15 mouse cellular contexts compared by ENCODE assay signal in the genomic region with DNA sequence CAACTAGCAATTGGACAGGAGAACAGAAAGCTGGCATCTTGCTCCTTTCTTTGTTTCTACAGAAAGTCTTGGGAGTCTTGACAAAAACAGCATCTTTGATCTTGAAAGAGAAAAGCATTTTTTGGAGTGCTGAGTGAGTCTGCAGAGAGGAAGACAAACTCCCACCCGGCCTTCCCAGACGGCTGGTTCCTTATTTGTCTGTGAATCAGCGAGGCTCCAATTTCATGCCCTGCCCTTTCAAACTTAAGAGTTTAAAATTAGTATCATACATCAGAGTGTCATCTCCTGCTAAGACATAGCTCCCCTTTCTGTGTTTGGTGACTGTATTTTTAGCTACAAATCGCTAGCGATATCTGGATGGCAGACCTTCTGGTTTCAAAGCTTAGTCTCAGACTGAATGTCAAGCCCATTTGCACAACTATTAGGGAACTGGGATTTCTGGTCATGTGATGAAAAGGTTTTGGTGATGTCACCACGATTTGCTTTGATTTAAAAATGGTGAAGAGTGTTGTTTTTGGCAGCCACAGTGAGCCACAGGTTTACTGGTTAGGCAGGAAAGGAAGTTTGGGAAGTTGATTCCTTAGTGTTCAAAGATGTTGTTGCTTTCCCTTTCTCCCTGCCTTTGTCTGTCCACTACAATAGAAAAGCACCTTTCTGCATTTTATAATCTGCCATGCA. TPM values are rescaled to one million over a fixed set of nuclear protein-coding genes. Genes with fewer than 3 reads are reported as not detected.
DNase-seq lines count a peak whose midpoint lies in the region; ATAC-seq and TF ChIP-seq lines count a peak whose summit lies in the region.
"Had no signal": no experiment of that assay in that cellular context is flagged by ENCODE, and none has a peak within 500 bp of the region (broad histone marks: within the 10 kb centered on the region; RNA-seq: fewer than 3 reads in every experiment).

No protein-coding gene starts in this region.

- no peak for TF ChIP-seq CTCF in C2C12 (IDR thresholded peaks at IDR 0.05; ENCODE audit: control insufficient read depth, insufficient read depth, insufficient read length)
- no peak for TF ChIP-seq CTCF in hindbrain, postnatal 0 days (IDR thresholded peaks at IDR 0.05; ENCODE audit: low read depth)

- no peaks in the 10 kb centered on the region for H3K79me2 ChIP-seq in C2C12 (ENCODE audit: control insufficient read depth, insufficient read depth)

- no peaks in the 10 kb centered on the region for H3K27me3 ChIP-seq in heart, embryonic 11.5 days (ENCODE audit: control insufficient read depth, insufficient read depth, low read length)
- H3K27me3 ChIP-seq in C2C12 (ENCODE audit: control insufficient read depth, insufficient read depth, insufficient read length) = no peaks in the 10 kb centered on the region
- no peaks in the 10 kb centered on the region for H3K27me3 ChIP-seq in heart, embryonic 16.5 days (ENCODE audit: control insufficient read depth, insufficient read depth, low read length)
- no peaks in the 10 kb centered on the region for H3K27me3 ChIP-seq in hindbrain, postnatal 0 days (ENCODE audit: insufficient read depth, low read length)
- H3K27me3 ChIP-seq: embryonic facial prominence, embryonic 15.5 days; midbrain, embryonic 12.5 days; neural tube, embryonic 12.5 days; Patski had no signal

- no peak for DNase-seq in heart, adult 8-10 months (ENCODE audit: low spot score)
- DNase-seq in hindbrain, postnatal 0 days (ENCODE audit: low spot score) = no peak
- no peak for DNase-seq in yolk sac, embryonic 10.5 days (ENCODE audit: low spot score)
- DNase-seq: forebrain, postnatal 0 days; kidney, postnatal 10 days; thymus, adult 2 months had no signal

- no peak overlapping the region for H3K9ac ChIP-seq in heart, embryonic 11.5 days (ENCODE audit: low read depth, low read length)
- no peak overlapping the region for H3K9ac ChIP-seq in heart, embryonic 16.5 days (ENCODE audit: low read length)
- H3K9ac ChIP-seq in hindbrain, postnatal 0 days (replicated peaks; ENCODE audit: low read length) = no peak overlapping the region
- H3K9ac ChIP-seq: embryonic facial prominence, embryonic 15.5 days; forebrain, postnatal 0 days; midbrain, embryonic 12.5 days; neural tube, embryonic 12.5 days had no signal

- no peaks in the 10 kb centered on the region for H3K36me3 ChIP-seq in heart, embryonic 11.5 days (ENCODE audit: control insufficient read depth, insufficient read depth, low read length)
- no peaks in the 10 kb centered on the region for H3K36me3 ChIP-seq in C2C12 (ENCODE audit: control insufficient read depth, insufficient read depth)
- H3K36me3 ChIP-seq in heart, embryonic 16.5 days (ENCODE audit: control insufficient read depth, insufficient read depth) = no peaks in the 10 kb centered on the region
- no peaks in the 10 kb centered on the region for H3K36me3 ChIP-seq in hindbrain, postnatal 0 days (ENCODE audit: insufficient read depth, low read length)
- H3K36me3 ChIP-seq: embryonic facial prominence, embryonic 15.5 days; midbrain, embryonic 12.5 days; neural tube, embryonic 12.5 days had no signal

- H3K4me1 ChIP-seq in heart, embryonic 11.5 days (ENCODE audit: control insufficient read depth, insufficient read depth, low read length) = peaks cover 3% of the 10 kb centered on the region; the same call in 1 of the 2 replicates
- no peaks in the 10 kb centered on the region for H3K4me1 ChIP-seq in brown adipose tissue, adult 24 weeks (ENCODE audit: control insufficient read depth, insufficient read depth, insufficient read length, low read length)
- 0 out of 2 replicates have a peak, but pooled peaks cover 2% of the 10 kb centered on the region for H3K4me1 ChIP-seq in heart, embryonic 16.5 days (ENCODE audit: control insufficient read depth, insufficient read depth, low read length)
- no peaks in the 10 kb centered on the region for H3K4me1 ChIP-seq in hindbrain, postnatal 0 days (ENCODE audit: insufficient read depth, low read length)
- H3K4me1 ChIP-seq: midbrain, embryonic 12.5 days; neural tube, embryonic 12.5 days had no signal

- no peak overlapping the region for H3K4me3 ChIP-seq in heart, embryonic 11.5 days (ENCODE audit: low read depth, low read length)
- H3K4me3 ChIP-seq in C2C12 (ENCODE audit: insufficient read depth, poor library complexity, severe bottlenecking) = no peak overlapping the region
- peak overlapping the region; percentile 6; the same call in 1 of the 2 replicates for H3K4me3 ChIP-seq in brown adipose tissue, adult 24 weeks (ENCODE audit: insufficient read depth, low read depth, low read length)
- no peak overlapping the region for H3K4me3 ChIP-seq in heart, embryonic 16.5 days (ENCODE audit: low read length)
- H3K4me3 ChIP-seq in hindbrain, postnatal 0 days (ENCODE audit: low read length) = no peak overlapping the region
- H3K4me3 ChIP-seq: embryonic facial prominence, embryonic 15.5 days; midbrain, embryonic 12.5 days; neural tube, embryonic 12.5 days had no signal

- no peak for ATAC-seq in heart, embryonic 11.5 days (replicated peaks; ENCODE audit: insufficient number of reproducible peaks, low FRiP score, low TSS enrichment)
- no peak for ATAC-seq in heart, embryonic 16.5 days (replicated peaks; ENCODE audit: extremely low read depth, insufficient read depth, low FRiP score)
- no peak for ATAC-seq in hindbrain, postnatal 0 days
- ATAC-seq: CD4-positive, CD25-positive, alpha-beta regulatory T cell, adult 4 months; forebrain, postnatal 0 days; Patski had no signal

- peak overlapping the region; percentile 62 for H3K27ac ChIP-seq in heart, embryonic 11.5 days (ENCODE audit: low read depth, low read length)
- H3K27ac ChIP-seq in brown adipose tissue, adult 24 weeks (replicated peaks; ENCODE audit: low read depth, low read length) = no peak overlapping the region
- H3K27ac ChIP-seq in heart, embryonic 16.5 days (ENCODE audit: low read length) = peak overlapping the region; percentile 40; the same call in 1 of the 2 replicates
- no peak overlapping the region for H3K27ac ChIP-seq in hindbrain, postnatal 0 days
- H3K27ac ChIP-seq: embryonic facial prominence, embryonic 15.5 days; midbrain, embryonic 12.5 days; neural tube, embryonic 12.5 days had no signal

- H3K9me3 ChIP-seq in heart, embryonic 11.5 days (replicated peaks; ENCODE audit: control insufficient read depth, low read length) = no peaks in the 10 kb centered on the region
- H3K9me3 ChIP-seq in heart, embryonic 16.5 days (replicated peaks; ENCODE audit: control insufficient read depth, low read length) = no peaks in the 10 kb centered on the region
- H3K9me3 ChIP-seq in hindbrain, postnatal 0 days (ENCODE audit: low read length) = no peaks in the 10 kb centered on the region
- H3K9me3 ChIP-seq: embryonic facial prominence, embryonic 15.5 days; midbrain, embryonic 12.5 days; neural tube, embryonic 12.5 days had no signal

- 43% methylated on average over 6 of the region's 6 CpGs for WGBS in heart, embryonic 11.5 days (ENCODE audit: insufficient replicate concordance)
- 33% methylated on average over 6 of the region's 6 CpGs for WGBS in heart, embryonic 16.5 days
- WGBS in hindbrain, postnatal 0 days = 44% methylated on average over 6 of the region's 6 CpGs

- H3ac ChIP-seq in C2C12 (ENCODE audit: control insufficient read depth, insufficient read length, low read depth) = no peak overlapping the region

- 0 out of 2 replicates have a peak overlapping the region, but pooled peaks have one; percentile 0 for H3K4me2 ChIP-seq in heart, embryonic 11.5 days
- 0 out of 2 replicates have a peak overlapping the region, but pooled peaks have one; percentile 14 for H3K4me2 ChIP-seq in heart, embryonic 16.5 days (ENCODE audit: low read depth, low read length)
- H3K4me2 ChIP-seq in hindbrain, postnatal 0 days (ENCODE audit: low read depth, low read length) = no peak overlapping the region
- H3K4me2 ChIP-seq: embryonic facial prominence, embryonic 15.5 days; midbrain, embryonic 12.5 days; neural tube, embryonic 12.5 days had no signal

- H3K79me3 ChIP-seq in C2C12 (ENCODE audit: low read depth) = no peaks in the 10 kb centered on the region

TF ChIP-seq in C2C12, 6 proteins besides CTCF, POLR2A, EP300 and RAD21:
- TF ChIP-seq USF1 (IDR thresholded peaks at IDR 0.05; ENCODE audit: low read depth) (peak; percentile 84), MYOD1 (IDR thresholded peaks at IDR 0.05; ENCODE audit: control insufficient read depth, insufficient read length, low read depth) (no peak), FOSL1 (IDR thresholded peaks at IDR 0.05; ENCODE audit: insufficient read depth, low read length, poor library complexity, severe bottlenecking) (no peak)

RNA-seq across cellular contexts. Expression of a gene that starts 42.2 kb away (rescaled TPM):
- polyA plus RNA-seq in heart, embryonic 11.5 days (2014; fragmentation: Nextera tagmentation; extraction: Ambion mirVana) = 2.6 and 4.0 TPM in 2 replicates
- 10 to 100 TPM; 35.0 to 50.5 (median 43.6) TPM for total RNA-seq in heart, adult 8-10 months (2022)
- 0.08 TPM for polyA plus RNA-seq in C2C12 (2012; fragmentation: generic; extraction: Trizol)
- polyA plus RNA-seq in brown adipose tissue, adult 24 weeks (2012; ENCODE audit: insufficient read depth, insufficient read length, missing spikeins) = 1.5 and 1.8 TPM in 2 replicates
- polyA plus RNA-seq in heart, embryonic 16.5 days (2015; fragmentation: Nextera tagmentation; extraction: Ambion mirVana) = 4.1 and 5.4 TPM in 2 replicates
- total RNA-seq in hindbrain, postnatal 0 days (2014; rRNA removed) = 55.2 and 104 TPM in 2 replicates
- polyA plus RNA-seq in hindbrain, postnatal 0 days (2015; fragmentation: Nextera tagmentation; extraction: Ambion mirVana) = 42.5 and 47.3 TPM in 2 replicates

Comparison
In these comparisons a context has a peak if more than half of its experiments do, and no peak if none do; other contexts are left out.
1. H3K27ac ChIP-seq: peak in heart, embryonic 11.5 days (single experiment) and heart, embryonic 16.5 days (single experiment); none in brown adipose tissue, adult 24 weeks (single experiment) and hindbrain, postnatal 0 days (single experiment).